Mouse (Mus musculus) cortical plate, adult 2 months (tissue): ENCODE data around the gene Rbm17.

Experiments used
- CTCF ChIP-seq: fragments of 200-500 bp; IDR thresholded peaks from 2 replicates; pipeline ENCODE4 v1.5.1; 2011; ENCODE audit warnings: mild to moderate bottlenecking, control low read depth, low read length; ENCODE audit not compliant: insufficient read depth; ENCODE audit errors: extremely low read depth
- POLR2A ChIP-seq: fragments of 200-500 bp; IDR thresholded peaks from 2 replicates; pipeline ENCODE4 v1.6.1; 2011; ENCODE audit warnings: mild to moderate bottlenecking, low read length, control low read depth; ENCODE audit not compliant: insufficient read depth; ENCODE audit errors: extremely low read depth

DNA sequence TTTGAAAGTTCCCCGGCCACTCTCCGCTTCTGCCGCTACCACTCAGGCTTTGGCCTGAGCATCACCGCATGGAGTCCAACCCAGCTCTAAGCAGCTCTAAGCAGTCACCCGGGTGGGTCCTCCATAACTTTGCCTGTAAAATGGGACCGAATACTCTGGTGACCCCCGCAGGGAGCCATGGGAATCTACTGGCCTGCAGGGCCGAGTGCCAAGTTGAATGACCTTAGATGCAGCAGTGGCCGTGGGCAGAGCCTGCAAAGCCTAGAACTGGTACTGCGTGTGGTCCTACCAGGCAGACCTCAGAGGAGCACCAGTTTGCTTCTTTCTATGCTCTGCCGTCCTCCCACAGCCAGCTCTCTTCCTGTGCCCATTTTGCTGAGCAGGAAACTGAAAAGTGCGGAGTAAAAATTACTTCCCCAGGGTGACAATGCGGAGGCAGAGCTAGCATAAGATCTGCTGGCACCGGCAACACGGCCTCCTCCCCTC, 50.9 kb downstream of the Rbm17 start:
- TF ChIP-seq CTCF: no peak
- no peak for TF ChIP-seq POLR2A
